Mouse (Mus musculus) heart, adult 10 weeks (tissue): ENCODE data around the gene Gm13283. TPM values are rescaled to one million over a fixed set of nuclear protein-coding genes. Genes with fewer than 3 reads are reported as not detected.

ENCODE experiments used
- polyA plus RNA-seq: library from polyadenylated mRNA; stranded (reverse); fragments of 350-450 nt; fragmentation: Illumina TruSeq; extraction: RNeasy Lipid Tissue Mini Kit (QIAGEN cat#74804); gene quantifications from one replicate; pipeline ENCODE4 v1.2.3, GENCODE M21; 2014; ENCODE audit warnings: low read depth, low replicate concordance

Gene Gm13283
- polyA plus RNA-seq, result not detected

DNA sequence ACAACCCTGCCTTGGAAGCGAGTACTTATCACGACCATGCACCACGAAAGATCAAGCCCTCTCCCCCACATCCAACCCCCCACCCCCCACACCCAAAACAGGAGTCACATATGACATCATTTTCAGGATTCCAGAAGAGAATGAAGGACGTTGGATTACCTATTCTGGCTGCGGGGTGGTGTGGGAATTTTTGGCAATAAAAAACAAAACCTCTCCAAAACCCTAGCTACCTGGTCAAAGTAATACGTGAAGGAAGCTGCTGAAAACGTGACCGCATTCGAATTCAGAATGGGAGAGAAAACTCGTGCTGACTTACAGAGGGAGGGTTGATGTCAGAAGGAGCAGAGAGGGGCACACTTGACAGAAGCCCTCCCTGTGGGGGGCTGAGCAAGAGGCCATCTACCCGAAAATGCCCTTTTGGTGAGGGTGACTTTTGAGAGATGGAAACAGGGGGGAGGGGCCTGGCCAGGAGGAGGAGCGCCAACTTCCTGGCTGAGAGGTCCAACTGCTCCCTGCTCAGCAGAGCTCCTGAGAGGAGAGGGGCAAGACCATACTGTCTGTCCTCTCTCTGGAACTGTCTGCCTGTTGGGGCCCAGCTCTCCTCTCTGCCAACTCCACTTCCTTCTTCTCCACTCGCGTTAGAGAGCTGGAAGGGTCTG, at the start of gene Gm13283:
Gene Gm13283 (plus strand): TSS at position 510 of the 659 bp plus-strand sequence.

GRCm38 (mm10) chr4:88721791-88722721, 37.9 kb upstream of the Gm13283 start, which contains the start of the genes Gm26566 and Klhl9:
TSS of gene Gm26566 (plus strand) at chr4:88721805.
TSS of gene Klhl9 (minus strand) at chr4:88722465.

GRCm38 (mm10) chr4:88754818-88755340, 5.0 kb upstream of the Gm13283 start, which contains the start of gene Gm13271:
TSS of gene Gm13271 (plus strand) at chr4:88754868.

GRCm38 (mm10) chr4:88773534-88773933, 13.6 kb downstream of the Gm13283 start, which contains the start of gene Gm13290:
TSS of gene Gm13290 (plus strand) at chr4:88773834.

GRCm38 (mm10) chr4:88776622-88777021, 16.7 kb downstream of the Gm13283 start, which contains the start of gene Gm13289:
TSS of gene Gm13289 (plus strand) at chr4:88776922.

GRCm38 (mm10) chr4:88779550-88779949, 19.6 kb downstream of the Gm13283 start, which contains the start of gene Gm13272:
TSS of gene Gm13272 (plus strand) at chr4:88779850.

GRCm38 (mm10) chr4:88781831-88782230, 21.9 kb downstream of the Gm13283 start, which contains the start of gene Ifnz:
TSS of gene Ifnz (plus strand) at chr4:88782131.

DNA sequence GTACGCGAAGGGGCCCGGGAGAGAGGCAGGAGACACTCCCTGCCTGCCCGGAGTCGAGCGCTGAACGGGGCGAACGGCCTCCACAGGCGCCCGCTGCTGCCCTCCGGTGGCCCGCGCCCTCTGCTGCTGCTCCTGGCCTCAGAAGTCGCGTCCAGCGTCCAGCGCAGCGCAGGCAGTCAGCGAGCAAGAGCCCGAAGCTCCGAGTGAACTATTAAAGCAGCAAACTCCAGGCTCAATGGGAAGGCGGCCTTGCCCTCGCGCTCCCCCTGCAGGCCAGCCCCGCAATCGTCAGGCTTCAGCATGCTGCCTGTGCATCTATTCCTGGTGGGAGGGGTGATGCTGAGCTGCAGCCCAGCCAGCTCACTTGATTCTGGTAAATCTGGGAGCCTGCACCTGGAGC, 25.5 kb downstream of the Gm13283 start, which contains the start of gene Gm13276:
Gene Gm13276 (plus strand): TSS at position 301 of the 400 bp plus-strand sequence.

GRCm38 (mm10) chr4:88788402-88788801, 28.5 kb downstream of the Gm13283 start, which contains the start of gene Gm13277:
TSS of gene Gm13277 (plus strand) at chr4:88788632.

DNA sequence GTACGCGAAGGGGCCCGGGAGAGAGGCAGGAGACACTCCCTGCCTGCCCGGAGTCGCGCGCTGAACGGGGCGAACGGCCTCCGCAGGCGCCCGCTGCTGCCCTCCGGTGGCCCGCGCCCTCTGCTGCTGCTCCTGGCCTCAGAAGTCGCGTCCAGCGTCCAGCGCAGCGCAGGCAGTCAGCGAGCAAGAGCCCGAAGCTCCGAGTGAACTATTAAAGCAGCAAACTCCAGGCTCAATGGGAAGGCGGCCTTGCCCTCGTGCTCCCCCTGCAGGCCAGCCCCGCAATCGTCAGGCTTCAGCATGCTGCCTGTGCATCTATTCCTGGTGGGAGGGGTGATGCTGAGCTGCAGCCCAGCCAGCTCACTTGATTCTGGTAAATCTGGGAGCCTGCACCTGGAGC, 31.3 kb downstream of the Gm13283 start, which contains the start of gene Gm13278:
Gene Gm13278 (plus strand): TSS at position 301 of the 400 bp plus-strand sequence.

GRCm38 (mm10) chr4:88793936-88794675, 34.2 kb downstream of the Gm13283 start, which contains the start of gene Gm13275:
TSS of gene Gm13275 (plus strand) at chr4:88794487.

DNA sequence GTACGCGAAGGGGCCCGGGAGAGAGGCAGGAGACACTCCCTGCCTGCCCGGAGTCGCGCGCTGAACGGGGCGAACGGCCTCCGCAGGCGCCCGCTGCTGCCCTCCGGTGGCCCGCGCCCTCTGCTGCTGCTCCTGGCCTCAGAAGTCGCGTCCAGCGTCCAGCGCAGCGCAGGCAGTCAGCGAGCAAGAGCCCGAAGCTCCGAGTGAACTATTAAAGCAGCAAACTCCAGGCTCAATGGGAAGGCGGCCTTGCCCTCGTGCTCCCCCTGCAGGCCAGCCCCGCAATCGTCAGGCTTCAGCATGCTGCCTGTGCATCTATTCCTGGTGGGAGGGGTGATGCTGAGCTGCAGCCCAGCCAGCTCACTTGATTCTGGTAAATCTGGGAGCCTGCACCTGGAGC, 37.2 kb downstream of the Gm13283 start, which contains the start of gene Gm13279:
Gene Gm13279 (plus strand): TSS at position 301 of the 400 bp plus-strand sequence.

GRCm38 (mm10) chr4:88799365-88799764, 39.4 kb downstream of the Gm13283 start, which contains the start of gene Gm13285:
TSS of gene Gm13285 (plus strand) at chr4:88799665.

DNA sequence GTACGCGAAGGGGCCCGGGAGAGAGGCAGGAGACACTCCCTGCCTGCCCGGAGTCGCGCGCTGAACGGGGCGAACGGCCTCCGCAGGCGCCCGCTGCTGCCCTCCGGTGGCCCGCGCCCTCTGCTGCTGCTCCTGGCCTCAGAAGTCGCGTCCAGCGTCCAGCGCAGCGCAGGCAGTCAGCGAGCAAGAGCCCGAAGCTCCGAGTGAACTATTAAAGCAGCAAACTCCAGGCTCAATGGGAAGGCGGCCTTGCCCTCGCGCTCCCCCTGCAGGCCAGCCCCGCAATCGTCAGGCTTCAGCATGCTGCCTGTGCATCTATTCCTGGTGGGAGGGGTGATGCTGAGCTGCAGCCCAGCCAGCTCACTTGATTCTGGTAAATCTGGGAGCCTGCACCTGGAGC, 43.0 kb downstream of the Gm13283 start, which contains the start of gene Gm13287:
Gene Gm13287 (plus strand): TSS at position 301 of the 400 bp plus-strand sequence.

DNA sequence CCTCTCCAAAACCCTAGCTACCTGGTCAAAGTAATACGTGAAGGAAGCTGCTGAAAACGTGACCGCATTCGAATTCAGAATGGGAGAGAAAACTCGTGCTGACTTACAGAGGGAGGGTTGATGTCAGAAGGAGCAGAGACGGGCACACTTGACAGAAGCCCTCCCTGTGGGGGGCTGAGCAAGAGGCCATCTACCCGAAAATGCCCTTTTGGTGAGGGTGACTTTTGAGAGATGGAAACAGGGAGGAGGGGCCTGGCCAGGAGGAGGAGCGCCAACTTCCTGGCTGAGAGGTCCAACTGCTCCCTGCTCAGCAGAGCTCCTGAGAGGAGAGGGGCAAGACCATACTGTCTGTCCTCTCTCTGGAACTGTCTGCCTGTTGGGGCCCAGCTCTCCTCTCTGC, 45.3 kb downstream of the Gm13283 start, which contains the start of gene Gm13288:
Gene Gm13288 (plus strand): TSS at position 301 of the 400 bp plus-strand sequence.

Other genes with a start within 250 kb of the Gm13283 start
- not detected for gene Ifnb1, start 237.3 kb upstream of the Gm13283 start, polyA plus RNA-seq
- gene Ifna15, start 201.9 kb upstream of the Gm13283 start, polyA plus RNA-seq, result not detected
- gene Ifna14, start 188.3 kb upstream of the Gm13283 start, polyA plus RNA-seq, result not detected
- gene Ifna9, start 167.7 kb upstream of the Gm13283 start, polyA plus RNA-seq, result not detected
- not detected for gene Ifna12, start 156.7 kb upstream of the Gm13283 start, polyA plus RNA-seq
- not detected for gene C87499, start 125.7 kb upstream of the Gm13283 start, polyA plus RNA-seq
- not detected for gene Ifna13, start 115.7 kb upstream of the Gm13283 start, polyA plus RNA-seq
- gene Ifna16, start 83.2 kb upstream of the Gm13283 start, polyA plus RNA-seq, result not detected
- gene Ifna2, start 76.2 kb upstream of the Gm13283 start, polyA plus RNA-seq, result not detected
- not detected for gene Ifnab, start 68.8 kb upstream of the Gm13283 start, polyA plus RNA-seq
- not detected for gene Gm26566, start 38.3 kb upstream of the Gm13283 start, polyA plus RNA-seq
- 44.7 TPM for gene Klhl9, start 37.7 kb upstream of the Gm13283 start, polyA plus RNA-seq
- not detected for gene Gm13271, start 5.3 kb upstream of the Gm13283 start, polyA plus RNA-seq
- gene Gm13290, start 13.7 kb downstream of the Gm13283 start, polyA plus RNA-seq, result not detected
- not detected for gene Gm13289, start 16.8 kb downstream of the Gm13283 start, polyA plus RNA-seq
- gene Gm13272, start 19.7 kb downstream of the Gm13283 start, polyA plus RNA-seq, result not detected
- gene Ifnz, start 22.0 kb downstream of the Gm13283 start, polyA plus RNA-seq, result not detected
- gene Gm13276, start 25.6 kb downstream of the Gm13283 start, polyA plus RNA-seq, result not detected
- not detected for gene Gm13277, start 28.5 kb downstream of the Gm13283 start, polyA plus RNA-seq
- not detected for gene Gm13278, start 31.4 kb downstream of the Gm13283 start, polyA plus RNA-seq
- gene Gm13275, start 34.4 kb downstream of the Gm13283 start, polyA plus RNA-seq, result not detected
- not detected for gene Gm13279, start 37.3 kb downstream of the Gm13283 start, polyA plus RNA-seq
- gene Gm13285, start 39.5 kb downstream of the Gm13283 start, polyA plus RNA-seq, result not detected
- gene Gm13287, start 43.1 kb downstream of the Gm13283 start, polyA plus RNA-seq, result not detected
- not detected for gene Gm13288, start 45.4 kb downstream of the Gm13283 start, polyA plus RNA-seq
- gene Ifna7, start 56.1 kb downstream of the Gm13283 start, polyA plus RNA-seq, result not detected
- not detected for gene Ifna11, start 59.8 kb downstream of the Gm13283 start, polyA plus RNA-seq
- not detected for gene Ifna6, start 67.3 kb downstream of the Gm13283 start, polyA plus RNA-seq
- not detected for gene Ifna5, start 75.4 kb downstream of the Gm13283 start, polyA plus RNA-seq
- gene Ifna4, start 81.7 kb downstream of the Gm13283 start, polyA plus RNA-seq, result not detected
- gene Ifna1, start 90.0 kb downstream of the Gm13283 start, polyA plus RNA-seq, result not detected
- gene Ifne, start 120.1 kb downstream of the Gm13283 start, polyA plus RNA-seq, result not detected